Mouse (Mus musculus): ENCODE data around the gene Nop10. TPM values are rescaled to one million over a fixed set of nuclear protein-coding genes. Genes with fewer than 3 reads are reported as not detected.

Gene Nop10
- polyA plus RNA-seq, 1 experiment from 2014 or later = 120 TPM

DNA sequence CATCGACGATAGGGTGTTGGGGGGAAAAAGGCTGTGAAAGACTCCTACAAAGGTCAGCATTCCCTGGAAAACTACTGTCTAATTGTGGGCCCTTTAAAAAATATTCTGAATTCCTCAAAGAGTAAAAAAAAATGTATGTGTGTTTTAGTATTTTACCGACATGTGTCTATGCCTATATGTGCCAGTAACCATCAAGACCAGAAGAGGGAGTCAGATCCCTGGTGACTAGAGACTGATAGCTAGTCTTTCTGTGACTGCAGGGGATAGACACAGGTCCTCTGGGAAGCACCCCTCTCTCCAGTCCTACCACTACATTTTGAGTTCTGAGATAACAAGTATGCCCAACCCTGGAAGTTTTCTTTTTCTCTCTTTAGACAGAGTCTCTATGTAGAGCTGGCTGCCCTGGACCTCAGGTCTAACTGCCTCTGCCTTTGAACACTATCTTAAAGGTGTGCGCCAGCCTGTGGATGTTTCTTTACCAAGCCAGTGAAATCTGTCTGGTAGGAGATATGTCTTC, 1.1 kb downstream of the Nop10 start:
- H3K27ac ChIP-seq (ENCODE audit: low read depth, low read length) = no peak overlapping the region
- WGBS = 27% methylated on average over 4 of the region's 4 CpGs
- no peaks in the 10 kb centered on the region for H3K36me3 ChIP-seq (ENCODE audit: control insufficient read depth, insufficient read depth)
- TF ChIP-seq CTCF (IDR thresholded peaks at IDR 0.05; ENCODE audit: low read depth) = peak; percentile 71
- H3K27me3 ChIP-seq (replicated peaks; ENCODE audit: control insufficient read depth, insufficient read depth, low read length) = no peaks in the 10 kb centered on the region
- peak overlapping the region; percentile 51; the same call in 1 of the 2 replicates for H3K9ac ChIP-seq (ENCODE audit: low read depth, low read length)
- H3K4me3 ChIP-seq (ENCODE audit: low read depth, low read length) = peak overlapping the region; percentile 70
- no peaks in the 10 kb centered on the region for H3K9me3 ChIP-seq (ENCODE audit: control insufficient read depth)
- peak; percentile 12; the same call in 1 of the 2 replicates for ATAC-seq
- H3K4me2 ChIP-seq (replicated peaks; ENCODE audit: low read depth) = peak overlapping the region; percentile 79
- H3K4me1 ChIP-seq (replicated peaks; ENCODE audit: control insufficient read depth, insufficient read depth, low read length) = no peaks in the 10 kb centered on the region; the same call in 1 of the 2 replicates

DNA sequence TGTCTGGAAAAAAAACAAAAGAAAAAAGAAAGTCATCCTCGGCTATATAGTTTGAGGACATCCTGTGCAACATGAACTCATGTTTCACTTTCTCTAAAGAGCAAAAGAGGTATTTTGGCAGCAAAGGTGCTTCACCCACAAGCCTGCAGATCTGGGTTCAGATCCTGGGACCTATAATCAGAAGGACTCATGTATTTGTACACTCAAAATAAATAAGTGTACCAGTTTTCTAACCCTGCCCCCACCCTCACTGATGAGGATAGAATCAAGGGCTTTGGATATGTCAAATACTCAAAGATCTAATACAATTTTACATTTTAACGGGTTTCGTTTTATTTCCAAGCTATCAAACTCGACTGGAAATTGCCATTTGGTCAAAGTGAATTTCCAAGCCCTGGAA, 2.6 kb downstream of the Nop10 start:
- no peak overlapping the region for H3K27ac ChIP-seq (ENCODE audit: low read depth, low read length)
- H3K4me1 ChIP-seq (replicated peaks; ENCODE audit: control insufficient read depth, insufficient read depth, low read length) = no peaks in the 10 kb centered on the region; the same call in 1 of the 2 replicates
- H3K9ac ChIP-seq (ENCODE audit: low read depth, low read length) = no peak overlapping the region
- H3K9me3 ChIP-seq (ENCODE audit: control insufficient read depth) = no peaks in the 10 kb centered on the region
- no peak overlapping the region for H3K4me3 ChIP-seq (ENCODE audit: low read depth, low read length)
- H3K27me3 ChIP-seq (replicated peaks; ENCODE audit: control insufficient read depth, insufficient read depth, low read length) = no peaks in the 10 kb centered on the region
- WGBS = 78% methylated on average over 4 of the region's 4 CpGs
- ATAC-seq = no peak
- H3K4me2 ChIP-seq (replicated peaks; ENCODE audit: low read depth) = no peak overlapping the region
- no peak for TF ChIP-seq CTCF (IDR thresholded peaks at IDR 0.05; ENCODE audit: low read depth)
- no peaks in the 10 kb centered on the region for H3K36me3 ChIP-seq (ENCODE audit: control insufficient read depth, insufficient read depth)

DNA sequence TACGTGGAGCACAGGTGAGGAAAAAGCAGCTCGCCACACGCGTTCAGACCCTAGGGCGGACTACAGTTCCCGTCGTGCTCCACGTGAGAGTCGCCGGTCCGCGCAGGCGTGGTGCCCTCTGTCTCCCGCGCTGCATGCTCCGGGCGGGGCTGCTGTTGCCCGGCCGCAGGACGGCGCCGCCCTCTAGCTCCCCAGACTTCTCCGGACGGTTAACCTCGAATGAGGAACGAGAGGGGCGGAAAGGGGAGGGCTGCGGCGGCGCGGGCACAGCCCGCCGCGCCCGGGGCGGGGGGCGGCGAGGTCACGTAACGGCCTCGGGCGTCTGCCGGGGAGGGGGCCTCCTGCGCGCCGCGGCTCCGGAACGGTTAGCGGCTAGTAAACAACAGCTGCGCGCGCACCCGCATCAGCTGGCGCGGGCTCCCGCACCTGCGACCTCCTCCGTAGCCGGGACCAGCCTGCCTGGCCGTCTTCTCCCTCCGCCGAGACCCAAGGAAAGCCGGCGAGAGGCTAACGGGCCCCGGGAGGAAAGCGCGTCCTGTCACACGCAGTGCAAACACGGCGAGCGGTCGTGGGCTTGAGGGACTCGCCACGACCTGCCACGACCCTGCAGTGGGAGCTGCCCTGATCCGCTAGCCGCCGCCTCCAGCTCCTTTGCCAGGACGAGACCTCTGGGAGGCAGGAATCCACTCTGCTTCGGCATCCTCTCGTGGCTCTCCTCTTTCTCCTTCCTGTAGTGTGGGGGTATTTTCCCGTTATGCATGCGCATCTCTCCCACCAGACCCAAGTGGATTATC, 3.9 kb downstream of the Nop10 start, which contains the start of gene Slc12a6:
Slc12a6 (plus strand) TSS at position 378 of the 794 bp plus-strand sequence.
- TF ChIP-seq CTCF (IDR thresholded peaks at IDR 0.05; ENCODE audit: low read depth) = peak; percentile 50
- under 1% methylated on average over 68 of the region's 85 CpGs for WGBS
- Histone ChIP-seq H3K4me3 (ENCODE audit: low read depth, low read length) (peak within 1 kb of the TSS; percentile 90), H3K4me2 (replicated peaks; ENCODE audit: low read depth) (peak within 1 kb of the TSS; percentile 87), H3K9me3 (ENCODE audit: control insufficient read depth) (no peaks in the 10 kb centered on the region), H3K27ac (ENCODE audit: low read depth, low read length) (peak within 1 kb of the TSS; percentile 86), H3K36me3 (ENCODE audit: control insufficient read depth, insufficient read depth) (no peaks in the 10 kb centered on the region), H3K27me3 (replicated peaks; ENCODE audit: control insufficient read depth, insufficient read depth, low read length) (no peaks in the 10 kb centered on the region), H3K4me1 (replicated peaks; ENCODE audit: control insufficient read depth, insufficient read depth, low read length) (no peaks in the 10 kb centered on the region; the same call in 1 of the 2 replicates), H3K9ac (ENCODE audit: low read depth, low read length) (peak within 1 kb of the TSS; percentile 78)
- peak; percentile 95 for ATAC-seq

- peak within 1 kb of the TSS; percentile 86 for H3K27ac ChIP-seq (ENCODE audit: low read depth, low read length)
- 3% methylated on average over 11 of the region's 11 CpGs for WGBS
Measured at GRCm38 (mm10) chr2:112266242-112266592, 4.5 kb downstream of the Nop10 start, which contains the start of gene Gm21985. Gene Gm21985 (plus strand): TSS chr2:112266314.

GRCm38 (mm10) chr2:112266780-112267179, 5.1 kb downstream of the Nop10 start:
- no peak for ATAC-seq
- no peak overlapping the region for H3K27ac ChIP-seq (ENCODE audit: low read depth, low read length)
- H3K9ac ChIP-seq (ENCODE audit: low read depth, low read length) = no peak overlapping the region
- no peaks in the 10 kb centered on the region for H3K9me3 ChIP-seq (ENCODE audit: control insufficient read depth)
- peak overlapping the region; percentile 90 for H3K4me3 ChIP-seq (ENCODE audit: low read depth, low read length)
- H3K27me3 ChIP-seq (replicated peaks; ENCODE audit: control insufficient read depth, insufficient read depth, low read length) = no peaks in the 10 kb centered on the region
- peak overlapping the region; percentile 87 for H3K4me2 ChIP-seq (replicated peaks; ENCODE audit: low read depth)
- no peak for TF ChIP-seq CTCF (IDR thresholded peaks at IDR 0.05; ENCODE audit: low read depth)
- H3K36me3 ChIP-seq (ENCODE audit: control insufficient read depth, insufficient read depth) = no peaks in the 10 kb centered on the region
- 45% methylated on average over 10 of the region's 10 CpGs for WGBS
- H3K4me1 ChIP-seq (replicated peaks; ENCODE audit: control insufficient read depth, insufficient read depth, low read length) = no peaks in the 10 kb centered on the region; the same call in 1 of the 2 replicates

More at GRCm38 (mm10) chr2:112266242-112266592, 4.5 kb downstream of the Nop10 start, which contains the start of gene Gm21985:
- ATAC-seq = peak; percentile 6; the same call in 1 of the 2 replicates
- Histone ChIP-seq H3K9ac (ENCODE audit: low read depth, low read length) (peak within 1 kb of the TSS; percentile 78), H3K4me3 (ENCODE audit: low read depth, low read length) (peak within 1 kb of the TSS; percentile 90), H3K4me2 (replicated peaks; ENCODE audit: low read depth) (peak within 1 kb of the TSS; percentile 87), H3K36me3 (ENCODE audit: control insufficient read depth, insufficient read depth) (no peaks in the 10 kb centered on the region), H3K27me3 (replicated peaks; ENCODE audit: control insufficient read depth, insufficient read depth, low read length) (no peaks in the 10 kb centered on the region), H3K4me1 (replicated peaks; ENCODE audit: control insufficient read depth, insufficient read depth, low read length) (no peaks in the 10 kb centered on the region; the same call in 1 of the 2 replicates), H3K9me3 (ENCODE audit: control insufficient read depth) (no peaks in the 10 kb centered on the region)
- TF ChIP-seq CTCF (IDR thresholded peaks at IDR 0.05; ENCODE audit: low read depth) = no peak

- H3K9ac ChIP-seq (ENCODE audit: low read depth, low read length) = no peak overlapping the region
- H3K9me3 ChIP-seq (ENCODE audit: control insufficient read depth) = no peaks in the 10 kb centered on the region
- H3K27ac ChIP-seq (ENCODE audit: low read depth, low read length) = no peak overlapping the region
- no peaks in the 10 kb centered on the region for H3K27me3 ChIP-seq (replicated peaks; ENCODE audit: control insufficient read depth, insufficient read depth, low read length)
- H3K4me3 ChIP-seq (ENCODE audit: low read depth, low read length) = peak overlapping the region; percentile 90; the same call in 1 of the 2 replicates
- WGBS = 72% methylated on average over 8 of the region's 8 CpGs
- no peaks in the 10 kb centered on the region; the same call in 1 of the 2 replicates for H3K4me1 ChIP-seq (replicated peaks; ENCODE audit: control insufficient read depth, insufficient read depth, low read length)
- no peaks in the 10 kb centered on the region for H3K36me3 ChIP-seq (ENCODE audit: control insufficient read depth, insufficient read depth)
- H3K4me2 ChIP-seq (replicated peaks; ENCODE audit: low read depth) = peak overlapping the region; percentile 87; the same call in 1 of the 2 replicates
- no peak for TF ChIP-seq CTCF (IDR thresholded peaks at IDR 0.05; ENCODE audit: low read depth)
- ATAC-seq = no peak
Measured at GRCm38 (mm10) chr2:112267547-112268269, 6.0 kb downstream of the Nop10 start.
